Mouse (Mus musculus): ENCODE data around the gene Ankrd17. TPM values are rescaled to one million over a fixed set of nuclear protein-coding genes. Genes with fewer than 3 reads are reported as not detected.
A peak's percentile ranks its signal among the peaks of the same experiment; 100 is the strongest.

The Ankrd17 gene
- polyA plus RNA-seq, 1 experiment from 2014 or later: 32.3 TPM

DNA sequence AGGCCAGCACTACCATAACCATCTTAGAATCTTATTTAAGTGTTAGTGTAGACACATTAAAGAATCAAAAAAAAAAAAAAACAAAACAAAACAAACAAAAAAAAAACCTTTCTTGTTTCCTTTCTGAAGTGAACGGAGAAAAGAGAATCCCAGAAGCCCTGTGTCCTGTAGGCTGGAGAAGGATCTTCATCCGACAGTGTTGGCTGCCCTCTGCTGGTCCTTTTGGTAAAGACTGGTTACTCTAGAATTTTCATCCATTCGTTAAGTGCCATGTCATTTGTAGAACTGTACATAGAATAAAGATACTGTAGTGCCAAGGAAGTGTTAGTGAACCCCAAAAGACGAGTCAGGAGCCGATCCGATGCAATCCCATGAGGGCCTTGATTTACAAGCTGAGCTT is 171.5 kb downstream of the Ankrd17 start:
- WGBS: 26% methylated on average over 6 of the region's 6 CpGs

GRCm38 (mm10) chr5:90182782-90183181 is 183.6 kb downstream of the Ankrd17 start:
- no peak overlapping the region for H3K4me2 ChIP-seq (replicated peaks)
- 63% methylated on average over 5 of the region's 5 CpGs for WGBS
- H3K36me3 ChIP-seq: no peaks in the 10 kb centered on the region
- no peaks in the 10 kb centered on the region for H3K4me1 ChIP-seq
- no peaks in the 10 kb centered on the region for H3K27me3 ChIP-seq
- H3K4me3 ChIP-seq: no peak overlapping the region
- no peak overlapping the region for H3K9ac ChIP-seq
- ATAC-seq (ENCODE audit: low FRiP score): no peak
- 0 out of 2 replicates have a peak, but pooled peaks cover 3% of the 10 kb centered on the region for H3K9me3 ChIP-seq (replicated peaks)
- no peak overlapping the region for H3K27ac ChIP-seq

More for the DNA sequence above, 171.5 kb downstream of the Ankrd17 start:
- Histone ChIP-seq H3K4me1 (no peaks in the 10 kb centered on the region), H3K4me3 (no peak overlapping the region), H3K27me3 (no peaks in the 10 kb centered on the region), H3K9me3 (replicated peaks) (no peaks in the 10 kb centered on the region), H3K9ac (no peak overlapping the region), H3K36me3 (no peaks in the 10 kb centered on the region), H3K4me2 (replicated peaks) (no peak overlapping the region), H3K27ac (no peak overlapping the region)
- peak; percentile 46; the same call in 1 of the 2 replicates for ATAC-seq (ENCODE audit: low FRiP score)

DNA sequence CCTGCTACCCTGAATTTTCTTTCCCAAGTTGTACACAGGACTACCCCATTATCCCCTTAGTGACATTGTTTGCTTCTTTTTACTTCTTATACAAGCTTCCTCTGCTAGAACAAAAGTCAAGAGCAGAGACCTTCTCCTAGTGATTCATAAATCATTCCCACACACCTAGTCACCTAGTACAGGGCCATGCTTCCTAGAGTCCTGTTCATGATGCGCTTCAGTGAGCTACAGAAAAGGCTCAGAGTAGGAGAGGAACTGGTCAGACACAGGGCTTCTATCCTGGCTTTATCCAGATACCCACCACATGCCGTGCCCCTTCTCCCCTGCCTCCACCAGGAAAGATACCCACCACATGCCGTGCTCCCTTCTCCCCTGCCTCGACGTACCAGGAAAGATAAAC is 187.3 kb downstream of the Ankrd17 start:
- Histone ChIP-seq H3K4me1 (no peaks in the 10 kb centered on the region), H3K27ac (no peak overlapping the region), H3K36me3 (no peaks in the 10 kb centered on the region), H3K27me3 (no peaks in the 10 kb centered on the region), H3K9me3 (replicated peaks) (no peaks in the 10 kb centered on the region), H3K9ac (no peak overlapping the region), H3K4me2 (replicated peaks) (no peak overlapping the region), H3K4me3 (no peak overlapping the region)
- 77% methylated on average over 5 of the region's 5 CpGs for WGBS
- ATAC-seq (ENCODE audit: low FRiP score): no peak

GRCm38 (mm10) chr5:90178116-90178515 is 188.3 kb downstream of the Ankrd17 start:
- WGBS: 77% methylated on average over 1 of the region's 1 CpGs
- H3K9me3 ChIP-seq (replicated peaks): no peaks in the 10 kb centered on the region
- no peaks in the 10 kb centered on the region for H3K4me1 ChIP-seq

More at GRCm38 (mm10) chr5:90178116-90178515, 188.3 kb downstream of the Ankrd17 start:
- no peak for ATAC-seq (ENCODE audit: low FRiP score)
- H3K27ac ChIP-seq: no peak overlapping the region
- no peak overlapping the region for H3K4me2 ChIP-seq (replicated peaks)
- H3K27me3 ChIP-seq: no peaks in the 10 kb centered on the region
- no peak overlapping the region for H3K4me3 ChIP-seq
- H3K9ac ChIP-seq: no peak overlapping the region
- no peaks in the 10 kb centered on the region for H3K36me3 ChIP-seq

Other genes with a start within 250 kb of the Ankrd17 start
- gene Cox18, start 142.6 kb downstream of the Ankrd17 start, polyA plus RNA-seq (2016; fragmentation: Nextera tagmentation; extraction: Ambion mirVana): 26.6 and 28.6 TPM in 2 replicates
- 6.6 and 7.3 TPM in 2 replicates for gene Gm9958, start 627 bp upstream of the Ankrd17 start, polyA plus RNA-seq (2016; fragmentation: Nextera tagmentation; extraction: Ambion mirVana)
- gene Alb, start 94.3 kb upstream of the Ankrd17 start, polyA plus RNA-seq (2016; fragmentation: Nextera tagmentation; extraction: Ambion mirVana): not detected in 2 replicates
- 0.18 and 0.41 TPM in 2 replicates for gene Afp, start 124.2 kb upstream of the Ankrd17 start, polyA plus RNA-seq (2016; fragmentation: Nextera tagmentation; extraction: Ambion mirVana)
- not detected in 2 replicates for gene Afm, start 152.4 kb upstream of the Ankrd17 start, polyA plus RNA-seq (2016; fragmentation: Nextera tagmentation; extraction: Ambion mirVana)
- gene 5830473C10Rik, start 194.5 kb upstream of the Ankrd17 start, polyA plus RNA-seq (2016; fragmentation: Nextera tagmentation; extraction: Ambion mirVana): not detected in 2 replicates

Data from hindbrain, embryonic 12.5 days (tissue).